Mouse (Mus musculus): ENCODE data around the gene Foxo3.

Gene Foxo3

DNA sequence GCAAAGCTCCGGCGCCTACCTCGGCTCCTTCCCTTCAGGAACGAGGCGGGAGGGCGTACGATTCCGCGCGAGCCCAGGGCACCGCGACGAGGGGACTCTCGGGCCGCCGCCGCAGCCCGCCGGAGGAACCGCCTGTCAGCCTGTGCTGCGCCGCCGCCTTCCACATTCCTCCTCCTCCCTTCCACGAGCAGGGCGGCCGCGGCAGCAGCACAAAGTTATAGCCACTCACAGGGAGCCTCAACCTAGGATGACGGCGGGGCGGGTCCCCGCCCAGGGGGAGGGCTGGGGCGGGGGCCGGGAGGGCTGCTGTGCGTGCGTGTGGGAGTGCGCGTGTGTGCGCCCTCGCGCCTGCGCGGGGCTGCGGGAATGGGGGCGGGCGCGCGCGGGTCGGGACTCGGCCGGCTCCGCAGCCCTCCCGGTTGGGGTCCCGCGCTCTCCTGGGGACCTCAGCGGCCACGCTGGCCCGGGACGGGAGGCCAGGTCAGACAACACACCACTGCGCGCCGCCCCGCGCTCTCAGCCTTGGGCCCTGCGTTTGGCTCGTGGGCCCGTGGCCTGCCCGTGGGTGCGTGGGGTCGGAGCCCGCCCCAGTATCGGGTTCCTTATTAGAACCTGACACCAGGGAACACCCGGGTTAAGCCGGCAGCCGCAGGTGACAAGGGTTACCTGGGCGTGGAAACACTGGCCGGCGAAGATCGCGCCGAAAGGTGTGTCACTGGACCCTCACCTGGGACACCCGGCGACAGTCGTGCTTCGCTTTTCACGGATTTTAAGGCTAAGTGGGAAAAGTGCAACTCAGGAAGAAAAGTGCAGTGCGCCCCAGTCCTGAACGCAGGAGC, at the start of gene Foxo3:
Gene Foxo3, minus strand, starts transcription at position 249 of the 839 bp plus-strand sequence.
- DNase-seq (ENCODE audit: low spot score) = peak; percentile 82

GRCm38 (mm10) chr10:42325305-42325704, 48.8 kb upstream of the Foxo3 start:
- no peak for DNase-seq (ENCODE audit: low spot score)

DNA sequence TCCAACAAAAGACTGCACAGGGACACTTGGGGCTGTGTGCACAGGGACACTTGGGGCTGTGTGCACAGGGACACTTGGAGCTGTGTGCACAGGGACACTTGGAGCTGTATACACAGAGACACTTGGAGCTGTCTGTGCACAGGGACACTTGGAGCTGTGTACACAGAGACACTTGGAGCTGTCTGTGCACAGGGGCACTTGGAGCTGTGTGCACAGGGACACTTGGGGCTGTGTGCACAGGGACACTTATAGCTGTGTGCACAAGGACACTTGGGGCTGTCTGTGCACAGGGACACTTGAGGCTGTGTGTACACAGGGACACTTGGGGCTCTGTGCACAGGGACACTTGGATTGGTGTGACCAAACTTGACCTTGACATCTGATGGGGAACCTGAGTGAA, 47.4 kb upstream of the Foxo3 start:
- DNase-seq (ENCODE audit: low spot score) = no peak

- no peak for DNase-seq (ENCODE audit: low spot score)
Observed at GRCm38 (mm10) chr10:42313222-42313786, 36.7 kb upstream of the Foxo3 start.

DNA sequence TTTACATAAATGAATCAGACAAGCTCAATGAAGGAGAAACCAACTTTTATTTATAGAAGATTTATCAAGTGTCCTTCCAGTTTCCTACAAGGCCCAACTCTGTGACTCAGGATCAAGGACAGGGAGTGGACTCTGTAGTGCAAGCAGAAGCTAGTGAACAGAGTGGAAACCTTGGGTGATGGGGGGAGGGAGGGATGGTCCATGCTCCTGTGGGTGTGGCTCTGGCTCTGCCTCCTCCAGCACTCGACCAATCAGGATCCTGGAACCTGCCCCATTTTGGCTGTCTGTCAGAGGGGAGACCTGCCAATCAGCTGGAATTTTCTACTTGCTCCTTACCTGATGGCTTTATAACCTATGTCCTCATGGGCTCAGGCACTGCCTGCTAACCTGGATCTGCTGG, 36.0 kb upstream of the Foxo3 start:
- DNase-seq (ENCODE audit: low spot score) = no peak

DNA sequence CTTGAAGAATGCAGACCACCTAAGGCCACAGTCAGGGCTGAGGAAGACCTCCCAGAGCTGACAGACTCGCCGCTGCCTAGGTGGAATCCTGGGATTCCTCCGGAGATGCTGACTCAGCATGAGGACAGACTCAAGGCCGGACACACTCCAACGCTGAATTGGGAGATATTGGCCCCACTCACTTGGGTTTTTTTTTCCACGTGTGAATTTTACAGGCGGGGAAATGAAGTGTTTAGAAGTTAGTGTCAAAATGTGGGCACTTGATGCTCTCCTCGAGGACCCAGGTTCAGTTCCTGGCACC, 32.1 kb upstream of the Foxo3 start:
- DNase-seq (ENCODE audit: low spot score) = no peak

DNA sequence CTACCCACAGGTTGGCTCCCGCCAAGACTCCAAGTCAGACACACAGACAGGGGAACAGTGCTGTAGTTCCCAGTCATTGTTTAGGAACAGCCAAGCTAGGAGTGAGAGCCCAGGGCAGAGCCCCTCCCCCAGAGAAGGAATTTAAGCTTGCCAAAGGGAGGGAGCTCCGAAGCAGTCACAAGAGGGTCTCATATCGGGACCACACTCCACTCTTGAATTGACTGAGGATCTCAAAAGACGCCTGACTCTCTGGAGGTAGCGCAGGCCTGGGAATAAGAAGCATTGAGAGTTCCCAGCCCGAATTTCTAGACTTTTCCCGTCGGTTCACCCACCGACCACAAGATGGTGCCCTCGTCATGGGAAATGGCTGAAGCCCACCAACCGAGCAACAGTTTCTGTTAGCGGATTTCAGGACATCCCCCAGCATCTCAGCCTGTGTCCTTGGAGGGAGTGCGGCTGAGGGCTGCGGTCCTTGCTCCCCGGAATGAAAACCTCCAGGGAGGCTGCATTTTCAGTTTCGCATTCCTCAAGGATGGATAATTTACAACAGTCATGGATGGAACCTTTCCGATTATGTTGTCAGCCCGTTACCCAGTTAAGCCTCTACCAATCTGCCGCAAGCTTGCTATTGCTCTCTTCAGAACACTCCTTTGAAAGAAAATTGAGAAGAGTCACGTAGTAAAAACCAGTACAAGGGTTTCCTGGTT, 31.6 kb upstream of the Foxo3 start:
- no peak for DNase-seq (ENCODE audit: low spot score)

GRCm38 (mm10) chr10:42306422-42306821, 29.9 kb upstream of the Foxo3 start:
- DNase-seq (ENCODE audit: low spot score) = no peak

DNA sequence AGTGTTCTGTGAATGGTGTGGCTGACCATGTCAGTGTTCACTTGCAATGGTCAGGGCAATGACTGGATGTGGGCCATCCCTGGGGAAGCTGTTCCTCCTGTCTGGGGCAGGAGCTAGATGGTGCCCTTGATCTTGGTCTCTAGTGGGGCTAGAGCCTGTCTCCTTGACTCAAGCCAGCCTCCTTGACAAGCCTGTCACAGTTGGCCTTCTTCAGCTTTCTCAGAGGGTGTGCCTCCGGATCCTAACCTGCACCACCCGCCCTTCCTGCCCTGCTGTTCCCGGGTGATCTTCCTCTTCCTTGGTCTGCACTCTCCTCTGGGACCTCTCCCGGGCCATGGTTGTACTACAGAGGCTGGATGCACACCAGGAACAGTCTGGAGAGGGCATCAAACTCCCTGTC, 24.2 kb upstream of the Foxo3 start:
- DNase-seq (ENCODE audit: low spot score) = no peak

- DNase-seq (ENCODE audit: low spot score) = no peak
Observed at GRCm38 (mm10) chr10:42299967-42300366, 23.4 kb upstream of the Foxo3 start.

DNA sequence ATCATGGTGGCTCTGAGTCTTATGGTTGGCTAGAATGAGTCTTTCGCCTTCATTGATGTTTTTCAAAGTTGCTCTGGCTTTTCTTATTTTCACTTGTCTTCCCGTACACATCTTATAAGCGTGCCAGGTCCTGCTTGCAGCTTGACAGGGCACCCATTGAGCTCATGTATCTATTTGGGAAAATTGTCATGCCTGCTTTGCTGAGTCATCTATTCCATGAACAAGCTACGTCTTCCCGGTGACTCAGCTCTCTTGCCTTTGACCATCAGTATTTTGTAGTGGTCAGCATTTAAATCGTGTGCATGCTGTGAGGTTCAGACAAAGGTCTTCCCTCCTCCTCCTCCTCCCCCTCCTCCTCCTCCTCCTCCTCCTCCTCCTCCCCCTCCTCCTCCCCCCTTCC, 22.9 kb upstream of the Foxo3 start:
- DNase-seq (ENCODE audit: low spot score) = no peak

GRCm38 (mm10) chr10:42297954-42298353, 21.4 kb upstream of the Foxo3 start:
- DNase-seq (ENCODE audit: low spot score) = no peak

DNA sequence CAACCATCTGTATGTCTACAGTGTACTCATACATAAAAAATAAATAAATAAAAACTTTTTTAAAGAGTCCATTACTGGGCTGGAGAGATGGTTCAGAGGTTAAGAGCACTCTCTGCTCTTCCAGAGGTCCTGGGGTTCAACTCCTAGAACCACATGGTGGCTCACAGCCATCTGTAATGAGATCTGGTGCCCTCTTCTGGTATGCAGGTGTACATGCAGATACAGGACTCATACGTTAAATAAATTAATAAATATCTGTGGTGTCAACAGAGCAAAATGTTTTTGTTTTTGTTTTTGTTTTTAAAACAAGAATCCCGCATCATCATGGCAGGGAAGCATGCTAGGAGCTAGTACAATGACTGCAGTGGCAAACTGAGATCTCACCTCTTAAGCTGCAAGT, 20.6 kb upstream of the Foxo3 start:
- DNase-seq (ENCODE audit: low spot score) = no peak

GRCm38 (mm10) chr10:42296559-42296958, 20.0 kb upstream of the Foxo3 start:
- DNase-seq (ENCODE audit: low spot score) = no peak

GRCm38 (mm10) chr10:42295028-42295427, 18.5 kb upstream of the Foxo3 start:
- DNase-seq (ENCODE audit: low spot score) = no peak

DNA sequence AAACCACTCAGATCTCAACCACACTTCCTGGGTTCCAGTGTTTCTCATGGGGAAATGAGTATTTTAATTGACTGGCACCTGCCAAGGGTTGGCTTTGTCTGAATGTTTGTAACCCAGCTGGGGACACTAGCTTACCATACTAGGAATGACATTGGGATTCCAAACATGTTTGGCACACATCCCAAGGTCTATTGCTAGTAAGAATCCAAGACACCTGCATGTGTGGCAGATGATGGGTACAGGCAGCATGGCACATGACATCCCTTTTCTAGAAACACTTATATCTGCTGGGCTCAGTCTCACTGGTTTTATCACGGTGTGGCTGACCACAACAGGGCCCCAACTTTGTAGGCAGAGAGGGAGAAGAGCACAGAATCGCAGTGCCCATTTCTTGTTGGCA, 17.8 kb upstream of the Foxo3 start:
- DNase-seq (ENCODE audit: low spot score) = no peak

DNA sequence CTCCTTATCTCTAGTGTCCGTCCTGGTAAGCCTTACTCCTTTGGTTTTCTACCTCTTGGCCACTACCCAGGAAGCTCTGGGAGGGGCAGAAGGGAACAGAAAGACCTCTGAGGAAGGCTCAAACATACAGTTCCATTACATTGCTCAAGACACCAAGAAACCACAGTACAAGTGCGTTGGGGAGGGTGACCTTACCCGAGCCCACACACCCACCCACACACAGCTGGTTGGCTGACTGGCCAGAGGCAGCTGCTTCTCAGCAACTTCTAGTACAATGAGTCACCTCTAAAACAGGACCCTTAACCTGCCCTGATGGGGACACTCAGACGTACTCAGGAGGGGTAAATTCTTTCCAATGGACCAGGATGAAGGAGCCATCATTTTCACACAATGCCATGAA, 17.3 kb upstream of the Foxo3 start:
- DNase-seq (ENCODE audit: low spot score) = no peak

DNA sequence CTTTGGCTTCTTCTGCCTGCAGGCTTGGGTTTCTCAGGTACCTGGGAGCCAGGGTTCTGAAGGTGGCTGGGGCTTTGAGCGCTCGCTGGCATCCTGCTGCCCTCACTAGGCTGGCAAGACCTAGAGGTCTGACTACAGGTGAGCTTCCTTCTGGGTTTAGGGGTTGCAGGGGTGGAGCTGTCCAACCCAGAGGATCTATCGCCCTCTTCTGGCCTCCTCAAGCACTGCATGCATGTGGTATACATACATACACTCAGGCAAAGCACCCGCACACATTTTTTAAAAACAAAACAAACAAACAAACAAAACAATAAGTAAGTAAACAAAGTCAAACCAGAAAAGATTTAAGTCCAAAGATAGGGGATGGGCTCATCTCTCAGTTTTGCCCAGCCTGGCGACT, 14.8 kb upstream of the Foxo3 start:
- DNase-seq (ENCODE audit: low spot score) = peak; percentile 51

GRCm38 (mm10) chr10:42287666-42288065, 11.1 kb upstream of the Foxo3 start:
- DNase-seq (ENCODE audit: low spot score) = no peak

DNA sequence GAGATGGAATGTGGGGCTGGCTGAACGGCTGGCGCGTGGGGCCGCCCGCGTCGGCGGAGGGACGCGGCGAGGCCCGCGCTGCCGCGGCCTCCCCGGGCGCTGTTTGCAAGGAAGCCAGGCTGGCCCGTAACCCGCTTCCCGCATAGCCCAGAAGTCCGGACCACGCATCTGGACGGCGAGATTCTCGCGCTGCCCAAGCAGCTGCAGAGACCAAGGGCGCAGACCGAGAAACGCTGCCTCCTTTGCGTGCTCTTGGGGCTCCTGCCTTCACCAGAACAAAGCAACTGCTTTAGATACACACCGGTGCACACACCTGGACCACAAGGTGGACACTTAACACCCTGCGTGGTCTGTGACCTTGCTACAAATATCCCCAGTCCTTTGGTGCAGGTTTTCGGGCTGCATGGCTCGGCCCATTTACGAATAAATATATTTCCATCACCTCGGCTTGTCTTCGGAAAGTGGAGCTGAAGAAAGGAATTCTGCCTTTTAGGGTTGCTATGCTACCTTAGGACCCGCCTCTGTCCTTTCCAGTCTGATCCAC, 1.8 kb upstream of the Foxo3 start:
- DNase-seq (ENCODE audit: low spot score) = no peak

DNA sequence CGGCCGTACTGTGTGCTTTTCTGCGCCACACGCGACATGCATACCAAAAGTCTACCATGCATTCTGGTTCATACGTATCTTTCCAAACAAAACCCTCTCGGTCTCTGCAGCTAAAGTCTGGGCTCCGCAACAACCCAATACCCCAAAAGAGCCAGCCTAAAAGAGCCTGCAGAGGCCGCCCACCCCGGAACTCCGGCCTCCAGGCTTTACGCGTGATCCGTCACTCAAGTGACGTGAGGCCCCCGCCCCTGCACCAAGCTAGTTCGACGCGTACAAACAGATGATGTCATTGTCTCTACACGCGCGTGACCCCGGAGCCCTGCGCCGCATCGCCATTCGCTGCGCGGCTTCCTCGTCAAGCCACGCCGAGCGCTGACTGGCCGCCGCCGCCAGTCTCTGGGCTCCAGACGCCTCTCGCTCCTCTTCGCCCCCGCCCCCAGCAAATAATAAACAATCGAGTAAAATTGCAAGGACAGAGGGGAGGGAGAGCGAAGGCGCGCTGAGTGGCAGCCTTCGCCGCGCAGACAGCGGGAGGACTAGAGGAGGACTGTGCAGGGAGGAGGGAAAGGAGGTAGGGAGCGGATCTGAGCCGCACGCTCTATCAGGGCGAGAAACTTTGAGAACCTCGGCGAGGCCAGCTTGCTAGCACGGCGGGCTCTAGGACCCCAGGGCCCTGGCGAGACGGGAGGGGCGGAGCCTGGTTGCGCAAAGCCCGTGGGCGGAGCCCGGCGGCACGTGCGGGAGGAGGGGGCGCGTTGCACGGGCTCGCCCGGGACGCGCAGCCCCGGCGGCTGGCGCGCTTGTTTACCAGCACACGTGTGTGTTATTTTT, 1.1 kb upstream of the Foxo3 start:
- DNase-seq (ENCODE audit: low spot score) = peak; percentile 92

DNA sequence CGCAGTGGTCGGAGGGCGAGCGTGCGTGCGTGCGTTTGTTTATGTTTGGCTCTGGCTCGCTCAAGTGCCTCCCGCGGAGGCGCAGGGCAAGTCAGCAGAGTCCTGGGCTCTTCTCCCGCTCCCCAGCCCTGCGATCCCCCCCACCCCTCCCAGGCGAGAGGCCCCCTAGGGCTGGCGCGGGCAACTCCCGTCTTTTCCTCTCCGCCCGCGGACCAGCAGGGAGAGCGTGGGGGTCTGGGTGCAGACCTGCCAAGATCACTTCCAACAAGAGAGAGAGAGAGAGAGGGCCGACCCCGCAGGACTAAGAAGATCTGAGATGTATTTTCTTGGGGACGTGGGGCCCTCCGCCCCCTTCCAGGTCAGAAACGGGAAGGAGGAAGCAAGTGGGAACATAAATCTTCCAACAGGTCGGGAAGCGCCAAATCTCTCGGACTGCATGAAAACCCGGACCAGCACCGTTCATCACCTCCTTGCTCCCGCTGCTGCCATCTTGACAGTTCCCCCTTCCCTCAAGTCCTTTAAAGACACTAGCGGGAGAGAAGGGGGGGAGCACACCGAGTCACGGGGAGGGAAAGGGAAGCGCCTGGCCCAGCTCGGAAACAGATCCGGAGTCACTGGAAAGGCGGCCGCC, 569 bp downstream of the Foxo3 start:
- no peak for DNase-seq (ENCODE audit: low spot score)

All from spleen, adult 12 weeks (tissue).